Mouse (Mus musculus) adrenal gland, adult 2 months (tissue): ENCODE data around the gene Smim1. TPM values are rescaled to one million over a fixed set of nuclear protein-coding genes. Genes with fewer than 3 reads are reported as not detected.
A peak's percentile ranks its signal among the peaks of the same experiment; 100 is the strongest.

Experiments used
- DNase-seq: peaks from one replicate; pipeline ENCODE4 v3.0.0; 2021
- polyA plus RNA-seq: library from polyadenylated mRNA; depleted of rRNA; stranded (reverse); fragments of >200 nt; gene quantifications from 2 replicates; pipeline ENCODE4 v1.2.3, GENCODE M21; 2012; rRNA removed
- total RNA-seq, 2 experiments: library from RNA; stranded (reverse); gene quantifications; 2 replicates each; pipeline ENCODE4 v1.2.3; 2021

Gene Smim1
- total and polyA plus RNA-seq, 3 experiments, result 54.7 to 130 (median 69.5) TPM

DNA sequence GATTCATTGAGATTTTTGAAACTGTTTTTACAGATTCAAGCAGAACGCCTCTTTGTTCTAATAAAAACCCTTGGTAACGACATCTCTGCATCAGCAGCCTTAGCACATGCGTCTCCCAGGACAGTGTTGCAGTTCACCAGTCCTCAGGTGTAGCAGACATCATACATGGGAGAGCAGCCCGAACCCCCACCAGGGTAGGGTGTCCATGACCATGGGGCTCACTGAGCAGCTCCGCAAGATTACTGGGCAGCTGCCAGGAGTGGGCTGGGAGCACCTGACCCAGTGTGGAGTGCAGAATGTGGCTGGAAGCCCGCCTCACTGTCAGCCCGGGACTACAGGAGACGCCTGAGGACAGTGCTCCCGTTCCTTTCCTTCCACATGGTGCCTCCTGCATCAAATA is 4.6 kb downstream of the Smim1 start:
- no peak for DNase-seq

DNA sequence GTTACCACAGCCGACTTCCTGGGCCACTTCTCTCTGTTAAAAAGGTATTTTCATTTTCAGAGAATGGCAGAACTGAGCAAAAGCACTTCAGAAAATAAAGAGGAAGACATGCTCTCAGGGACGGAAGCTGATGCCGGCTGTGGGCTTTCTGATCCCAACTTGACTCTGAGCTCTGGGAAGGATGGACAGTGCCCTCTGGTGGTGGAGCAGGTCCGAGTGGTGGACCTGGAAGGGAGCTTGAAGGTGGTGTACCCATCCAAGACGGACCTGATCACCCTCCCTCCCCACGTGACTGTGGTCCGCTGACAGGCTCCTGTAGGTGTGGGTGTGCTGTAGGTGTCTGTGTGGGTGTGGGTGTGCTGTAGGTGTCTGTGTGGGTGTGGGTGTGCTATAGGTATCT is 6.5 kb downstream of the Smim1 start:
- DNase-seq, result peak; percentile 55

DNA sequence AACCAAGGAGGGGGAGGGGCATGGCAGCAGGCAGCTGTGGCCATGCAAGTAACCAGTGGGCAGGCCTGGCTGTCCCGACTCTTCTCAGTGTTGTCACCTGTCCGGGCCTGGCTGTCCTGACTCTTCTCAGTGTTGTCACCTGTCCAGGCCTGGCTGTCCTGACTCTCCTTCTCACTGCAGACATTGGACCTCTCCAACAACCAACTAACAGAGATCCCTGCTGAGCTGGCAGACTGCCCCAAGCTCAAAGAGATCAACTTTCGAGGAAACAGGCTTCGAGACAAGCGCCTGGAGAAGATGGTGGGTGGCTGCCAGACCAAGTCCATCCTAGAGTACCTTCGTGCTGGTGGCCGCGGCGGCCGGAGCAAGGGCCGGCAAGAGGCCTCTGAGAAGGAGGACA is 10.6 kb downstream of the Smim1 start:
- DNase-seq, result no peak

DNA sequence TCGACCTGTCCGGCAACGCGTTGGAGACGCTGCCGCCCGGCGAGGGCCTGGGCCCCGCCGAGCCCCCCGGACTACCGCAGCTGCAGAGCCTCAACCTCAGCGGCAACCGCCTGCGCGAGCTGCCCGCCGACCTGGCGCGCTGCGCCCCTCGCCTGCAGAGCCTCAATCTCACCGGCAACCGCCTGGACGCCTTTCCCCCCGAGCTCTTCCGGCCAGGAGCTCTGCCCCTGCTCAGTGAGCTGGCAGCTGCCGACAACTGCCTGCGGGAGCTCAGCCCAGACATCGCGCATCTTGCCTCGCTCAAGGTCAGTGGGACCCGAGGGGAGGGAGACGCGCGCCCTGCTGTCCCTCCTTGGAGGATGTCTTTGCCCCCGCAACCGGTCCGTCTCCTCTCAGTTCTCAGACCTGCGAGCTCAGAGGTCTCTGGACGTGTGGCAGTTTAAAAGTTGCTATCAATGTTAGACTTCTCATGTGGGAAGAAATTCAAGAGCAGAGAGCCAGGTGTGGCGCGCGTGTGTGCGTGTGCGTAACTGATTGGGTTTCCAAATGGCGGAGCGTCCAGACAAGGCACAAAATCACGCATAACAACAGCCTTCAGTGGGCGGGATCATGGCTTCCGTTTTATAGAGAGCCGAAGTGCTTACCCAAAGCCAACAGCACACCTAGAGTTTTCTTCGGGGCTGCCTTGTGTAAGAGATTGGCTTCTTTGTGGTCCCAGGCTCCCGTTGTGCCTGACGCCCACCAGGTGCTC is 13.7 kb downstream of the Smim1 start:
- DNase-seq, result peak; percentile 48

DNA sequence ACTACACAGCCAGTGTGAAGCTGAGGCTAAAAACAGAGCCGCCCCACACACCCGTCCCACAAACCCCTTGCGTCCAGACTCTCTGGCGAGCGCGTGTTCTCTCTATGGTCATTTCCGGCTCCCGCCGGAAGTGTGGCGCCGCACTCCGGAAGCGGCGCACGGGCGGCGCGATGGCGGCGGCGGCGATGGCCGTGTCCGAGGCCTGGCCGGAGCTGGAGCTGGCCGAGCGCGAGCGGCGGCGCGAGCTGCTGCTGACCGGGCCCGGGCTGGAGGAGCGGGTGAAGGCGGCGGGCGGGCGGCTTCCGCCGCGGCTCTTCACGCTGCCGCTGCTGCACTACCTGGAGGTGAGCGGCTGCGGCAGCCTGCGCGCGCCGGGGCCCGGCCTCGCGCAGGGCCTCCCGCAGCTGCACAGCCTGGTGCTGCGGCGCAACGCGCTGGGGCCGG is 14.4 kb downstream of the Smim1 start, which contains the start of gene Lrrc47:
Lrrc47 (plus strand) TSS at position 86 of the 444 bp plus-strand sequence.
- DNase-seq, result peak; percentile 90

DNA sequence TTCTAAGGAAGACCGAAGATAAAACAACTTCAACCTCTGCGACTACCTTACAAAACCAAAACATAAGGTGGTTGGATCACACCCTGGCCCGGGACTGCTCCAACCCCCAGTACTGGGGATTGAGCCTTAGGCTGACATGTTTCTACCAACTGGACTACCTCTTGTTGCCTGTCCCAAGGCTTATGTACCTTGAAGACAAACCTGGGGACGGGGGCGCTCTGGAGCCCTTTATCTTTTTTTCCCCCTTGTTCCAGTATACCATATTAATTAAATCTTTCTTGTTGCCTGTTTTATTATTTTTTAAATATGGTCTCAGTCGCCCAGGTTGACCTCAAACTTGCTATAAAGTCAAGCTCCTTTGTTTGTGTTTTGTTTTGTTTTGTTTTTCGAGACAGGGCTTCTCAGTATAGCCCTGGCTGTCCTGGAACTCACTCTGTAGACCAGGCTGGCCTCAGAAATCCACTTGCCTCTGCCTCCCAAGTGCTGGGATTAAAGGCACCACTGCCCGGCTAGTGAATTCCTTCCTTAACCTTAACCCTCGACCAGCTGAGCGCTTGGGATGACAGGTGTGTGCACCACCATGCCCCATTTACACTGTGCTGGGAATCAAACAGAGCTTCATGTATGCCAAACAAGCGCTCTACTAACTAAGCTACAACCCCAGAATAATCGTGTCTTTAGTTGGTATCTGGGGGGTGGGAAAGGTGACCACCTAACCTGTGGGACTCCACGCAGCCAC is 15.0 kb downstream of the Smim1 start:
- DNase-seq, result no peak

DNA sequence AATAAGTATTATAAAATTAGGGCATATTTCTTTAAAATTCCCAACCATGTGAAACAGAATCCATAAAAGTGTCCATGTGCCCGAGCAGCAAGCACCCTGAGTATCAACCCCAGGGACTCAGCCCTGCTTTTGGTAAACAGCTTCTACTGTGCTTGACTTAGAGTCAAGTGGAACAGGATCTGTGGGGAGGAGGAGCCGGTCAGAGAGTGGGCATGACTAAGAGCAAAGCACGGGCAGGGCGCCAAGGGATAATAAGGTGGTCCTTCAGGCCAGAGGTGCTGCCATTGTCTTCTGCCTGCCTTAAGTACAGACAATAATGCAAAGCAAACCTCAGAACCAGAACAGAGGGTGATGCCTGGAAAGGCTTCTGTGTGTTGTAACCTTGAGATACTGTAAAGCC is 18.3 kb downstream of the Smim1 start:
- no peak for DNase-seq

- no peak for DNase-seq
Observed at GRCm38 (mm10) chr4:154006264-154006663, 19.8 kb downstream of the Smim1 start.

- no peak for DNase-seq
Observed at GRCm38 (mm10) chr4:154005488-154005887, 20.5 kb downstream of the Smim1 start.

GRCm38 (mm10) chr4:153993505-153993904 is 32.5 kb downstream of the Smim1 start:
- peak; percentile 54 for DNase-seq

GRCm38 (mm10) chr4:153992715-153993114 is 33.3 kb downstream of the Smim1 start:
- DNase-seq, result no peak

GRCm38 (mm10) chr4:153980470-153980869 is 45.6 kb downstream of the Smim1 start:
- no peak for DNase-seq

DNA sequence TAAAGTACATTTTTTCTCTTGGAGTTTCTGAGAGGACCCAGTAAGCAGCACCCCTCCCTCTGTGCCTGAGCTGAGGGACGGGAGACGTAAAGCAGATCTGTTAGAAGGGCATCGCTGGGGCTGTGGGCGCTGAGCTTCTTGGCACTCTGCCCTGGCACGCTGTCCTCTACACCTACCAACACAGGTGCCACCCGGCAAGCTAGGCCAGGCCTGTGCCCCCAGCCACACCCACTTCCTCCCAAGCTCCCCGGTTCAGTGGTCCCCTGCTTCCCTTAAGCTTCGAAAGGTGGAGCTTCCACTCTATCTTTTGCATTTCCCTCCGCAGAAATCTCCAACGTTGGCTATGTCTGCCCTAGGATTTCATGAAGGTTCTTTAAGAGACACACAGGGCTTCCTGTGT is 46.8 kb downstream of the Smim1 start:
- no peak for DNase-seq

GRCm38 (mm10) chr4:153975768-153976167 is 50.3 kb downstream of the Smim1 start:
- DNase-seq, result no peak

- DNase-seq, result no peak
Observed at GRCm38 (mm10) chr4:153975292-153975662, 50.8 kb downstream of the Smim1 start.

DNA sequence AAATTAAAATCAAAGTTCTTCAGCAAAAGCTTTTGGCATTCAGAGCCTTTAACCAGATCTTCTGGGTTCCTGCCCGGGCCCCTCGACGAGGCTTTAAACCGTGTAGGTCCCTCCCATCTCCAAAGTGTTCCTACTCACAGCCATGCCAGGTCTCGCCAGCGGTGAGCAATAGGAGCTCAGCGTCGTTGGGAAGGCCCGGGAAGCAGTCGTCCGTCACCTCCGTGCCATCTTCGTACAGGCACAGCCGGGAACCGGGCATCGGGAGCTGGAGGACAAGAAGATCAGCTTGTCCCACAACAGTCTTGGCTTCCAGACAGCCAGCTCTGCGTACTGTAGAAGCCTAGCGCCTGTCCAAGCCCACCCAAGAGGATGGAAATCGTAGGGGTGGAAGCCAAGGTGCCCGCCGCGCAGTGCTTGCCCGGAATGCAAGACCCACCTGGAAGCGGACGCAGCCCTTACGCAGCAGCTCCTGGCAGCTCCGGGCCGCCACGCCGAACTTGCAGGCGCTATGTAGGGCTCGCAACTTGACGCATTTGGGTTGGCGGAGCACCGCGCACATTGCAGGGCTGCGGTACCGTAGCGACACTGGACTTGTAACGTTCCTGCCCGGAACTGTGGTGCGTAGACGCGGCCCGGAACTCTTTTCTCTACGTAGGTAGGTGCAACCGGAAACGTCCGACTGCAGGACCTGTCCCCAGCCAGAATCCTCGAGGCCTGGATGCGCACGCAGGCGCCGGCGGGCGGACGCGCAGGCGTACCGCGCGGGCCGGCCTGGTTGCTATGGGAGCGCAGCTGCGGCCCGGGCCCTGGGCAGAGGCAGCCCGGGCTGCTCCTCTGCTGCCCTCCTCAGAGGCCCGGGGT is 51.4 kb downstream of the Smim1 start, which contains the start of the genes Dffb and Cep104:
Dffb (minus strand) TSS at position 696 of the 861 bp plus-strand sequence.
Cep104 (plus strand) TSS at position 764 of the 861 bp plus-strand sequence.
- peak; percentile 96 for DNase-seq

Other genes starting within 250 kb of the Smim1 start
- gene A430005L14Rik, start 69.0 kb downstream of the Smim1 start, total RNA-seq, result 10 to 100 TPM; 18.0 to 19.9 TPM
- 45.5 and 47.9 TPM in 2 replicates for gene A430005L14Rik, start 69.0 kb downstream of the Smim1 start, polyA plus RNA-seq
- 1 to 10 TPM; 2.9 to 3.7 TPM for gene Dffb, start 51.1 kb downstream of the Smim1 start, total RNA-seq
- gene Dffb, start 51.1 kb downstream of the Smim1 start, polyA plus RNA-seq, result 12.7 and 13.5 TPM in 2 replicates
- 10 to 100 TPM; 25.6 to 25.7 TPM for gene Cep104, start 51.0 kb downstream of the Smim1 start, total RNA-seq
- gene Cep104, start 51.0 kb downstream of the Smim1 start, polyA plus RNA-seq, result 18.4 and 22.4 TPM in 2 replicates
- gene Lrrc47, start 14.5 kb downstream of the Smim1 start, total RNA-seq, result 10 to 100 TPM; 39.7 to 53.8 TPM
- 75.9 and 89.1 TPM in 2 replicates for gene Lrrc47, start 14.5 kb downstream of the Smim1 start, polyA plus RNA-seq
- gene Ccdc27, start 16.4 kb upstream of the Smim1 start, total RNA-seq, result not detected
- not detected in 2 replicates for gene Ccdc27, start 16.4 kb upstream of the Smim1 start, polyA plus RNA-seq
- gene Trp73, start 114.0 kb upstream of the Smim1 start, total RNA-seq, result not detected
- 0.30 TPM in 1 of 2 replicates, not detected in the other for gene Trp73, start 114.0 kb upstream of the Smim1 start, polyA plus RNA-seq
- 10 to 100 TPM; 16.7 to 20.4 TPM for gene Wrap73, start 116.1 kb upstream of the Smim1 start, total RNA-seq
- 41.0 and 41.1 TPM in 2 replicates for gene Wrap73, start 116.1 kb upstream of the Smim1 start, polyA plus RNA-seq
- 100 to 1,000 TPM; 151 to 180 TPM for gene Tprgl, start 134.4 kb upstream of the Smim1 start, total RNA-seq
- 188 and 210 TPM in 2 replicates for gene Tprgl, start 134.4 kb upstream of the Smim1 start, polyA plus RNA-seq
- 1 to 10 TPM; 2.3 to 2.6 TPM for gene Megf6, start 144.5 kb upstream of the Smim1 start, total RNA-seq
- 4.5 and 5.3 TPM in 2 replicates for gene Megf6, start 144.5 kb upstream of the Smim1 start, polyA plus RNA-seq